Mouse (Mus musculus) CD4-positive, CD25-positive, alpha-beta regulatory T cell, adult 2 months (primary cell): ENCODE results near the gene Pabpc4.

ENCODE experiments used
- DNase-seq: peaks from one replicate; pipeline ENCODE4 v3.0.0-alpha.2; 2012; ENCODE audit warnings: low read depth, low spot score

Pabpc4 gene

GRCm38 (mm10) chr4:123261721-123262401, at the start of gene Pabpc4:
Gene Pabpc4 (plus strand): TSS chr4:123262351.
- DNase-seq = no peak

- no peak for DNase-seq
Measured at GRCm38 (mm10) chr4:123213975-123214374, 48.2 kb upstream of the Pabpc4 start.

- DNase-seq = no peak
Measured at GRCm38 (mm10) chr4:123215367-123215766, 46.8 kb upstream of the Pabpc4 start.

- DNase-seq = peak; percentile 63
Measured at GRCm38 (mm10) chr4:123216782-123217181, 45.4 kb upstream of the Pabpc4 start.

GRCm38 (mm10) chr4:123219720-123220357, 42.3 kb upstream of the Pabpc4 start:
- DNase-seq = peak; percentile 68

- no peak for DNase-seq
Measured at GRCm38 (mm10) chr4:123220637-123221036, 41.5 kb upstream of the Pabpc4 start.

- peak; percentile 46 for DNase-seq
Measured at GRCm38 (mm10) chr4:123223309-123223708, 38.8 kb upstream of the Pabpc4 start.

GRCm38 (mm10) chr4:123225718-123226403, 36.3 kb upstream of the Pabpc4 start:
- no peak for DNase-seq

GRCm38 (mm10) chr4:123227707-123228106, 34.4 kb upstream of the Pabpc4 start:
- DNase-seq = no peak

- DNase-seq = no peak
Measured at GRCm38 (mm10) chr4:123228270-123228669, 33.9 kb upstream of the Pabpc4 start.

- no peak for DNase-seq
Measured at GRCm38 (mm10) chr4:123229166-123229565, 33.0 kb upstream of the Pabpc4 start.

- DNase-seq = no peak
Measured at GRCm38 (mm10) chr4:123232841-123233240, 29.3 kb upstream of the Pabpc4 start.

GRCm38 (mm10) chr4:123233492-123234084, 28.6 kb upstream of the Pabpc4 start, which contains the start of gene Heyl:
Gene Heyl (plus strand): TSS chr4:123233556.
- peak; percentile 25 for DNase-seq

- no peak for DNase-seq
Measured at GRCm38 (mm10) chr4:123235835-123236430, 26.2 kb upstream of the Pabpc4 start.

GRCm38 (mm10) chr4:123236431-123237031, 25.6 kb upstream of the Pabpc4 start:
- peak; percentile 13 for DNase-seq

- DNase-seq = no peak
Measured at GRCm38 (mm10) chr4:123237386-123238266, 24.5 kb upstream of the Pabpc4 start.

- no peak for DNase-seq
Measured at GRCm38 (mm10) chr4:123239361-123240203, 22.6 kb upstream of the Pabpc4 start.

GRCm38 (mm10) chr4:123246221-123246620, 15.9 kb upstream of the Pabpc4 start:
- DNase-seq = no peak

GRCm38 (mm10) chr4:123246651-123247050, 15.5 kb upstream of the Pabpc4 start:
- DNase-seq = no peak
